Mouse (Mus musculus) spleen, adult 2 months (tissue): ENCODE measurements around the gene Chchd3.

Source experiments
- CTCF ChIP-seq: fragments of 200-500 bp; IDR thresholded peaks from 2 replicates; pipeline ENCODE4 v1.5.1; 2011; ENCODE audit warnings: mild to moderate bottlenecking, inconsistent platforms; ENCODE audit not compliant: insufficient read depth, insufficient read length, insufficient replicate concordance; ENCODE audit errors: extremely low read depth
- POLR2A ChIP-seq: fragments of 200-500 bp; IDR thresholded peaks from 2 replicates; pipeline ENCODE4 v1.6.1; 2011; ENCODE audit warnings: low read depth, low read length, inconsistent platforms

DNA sequence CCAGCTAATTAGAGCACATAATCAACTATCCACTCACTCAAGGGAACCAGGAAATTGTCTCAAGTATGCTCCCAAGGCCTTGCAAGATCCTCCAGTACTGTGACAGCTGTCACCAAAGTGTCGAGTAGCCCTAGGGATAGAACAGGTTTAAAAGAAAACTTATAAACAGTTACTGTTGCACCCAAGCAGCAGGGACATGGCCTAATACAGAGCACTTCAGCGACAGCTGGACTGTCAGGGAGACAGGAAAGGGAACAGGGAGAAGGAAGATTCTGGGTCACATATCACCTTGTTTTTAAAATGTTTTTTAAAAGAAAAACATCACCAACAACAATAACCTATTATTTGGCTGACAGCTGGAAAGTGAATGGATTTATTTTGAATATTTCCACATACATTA lies 18.1 kb downstream of the Chchd3 start:
- no peak for TF ChIP-seq CTCF
- TF ChIP-seq POLR2A = no peak
